Mouse (Mus musculus) urinary bladder, postnatal 14 days (tissue): ENCODE data around the gene Add1.
A peak's percentile ranks its signal among the peaks of the same experiment; 100 is the strongest.

Experiments
- DNase-seq: peaks from one replicate; pipeline ENCODE4 v3.0.0; 2021; ENCODE audit warnings: low spot score

The Add1 gene

DNA sequence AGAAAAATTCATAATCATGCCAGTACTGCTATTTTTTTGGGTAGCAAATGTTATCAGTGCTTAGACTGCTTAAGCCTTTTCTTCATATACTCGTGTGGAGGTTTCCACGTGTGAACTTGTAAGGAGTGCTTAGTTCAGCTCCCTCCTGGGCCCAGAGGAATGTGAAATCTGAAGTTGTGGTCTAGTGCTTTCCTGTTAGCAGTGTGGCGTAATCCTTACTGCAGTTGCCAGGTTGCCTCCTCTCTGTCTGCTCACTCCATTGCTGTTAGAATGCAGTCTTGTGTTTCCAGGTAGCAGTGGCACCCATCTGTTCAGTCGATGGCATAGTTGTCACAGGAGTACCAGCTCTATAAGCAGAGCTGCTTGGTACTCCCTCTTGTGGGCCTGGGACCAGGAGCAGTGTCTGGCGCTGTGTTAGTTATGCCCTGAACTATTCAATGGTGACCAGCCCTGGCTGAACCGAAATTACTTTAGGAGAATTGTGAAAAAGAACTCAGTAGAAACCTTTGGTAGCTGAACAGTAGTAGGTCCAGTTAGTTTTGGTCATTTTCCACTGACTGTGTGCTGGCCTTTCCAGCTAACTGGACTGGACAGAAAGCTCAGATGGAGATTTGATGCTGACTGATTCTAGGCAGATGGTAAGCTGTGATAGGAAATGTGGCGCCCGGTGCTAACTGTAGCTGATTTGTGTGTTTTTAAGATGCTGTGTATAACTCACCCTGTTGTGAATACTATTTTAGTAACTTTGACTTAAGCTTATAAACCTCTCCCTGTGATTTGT lies 33.8 kb downstream of the Add1 start:
- DNase-seq = no peak

DNA sequence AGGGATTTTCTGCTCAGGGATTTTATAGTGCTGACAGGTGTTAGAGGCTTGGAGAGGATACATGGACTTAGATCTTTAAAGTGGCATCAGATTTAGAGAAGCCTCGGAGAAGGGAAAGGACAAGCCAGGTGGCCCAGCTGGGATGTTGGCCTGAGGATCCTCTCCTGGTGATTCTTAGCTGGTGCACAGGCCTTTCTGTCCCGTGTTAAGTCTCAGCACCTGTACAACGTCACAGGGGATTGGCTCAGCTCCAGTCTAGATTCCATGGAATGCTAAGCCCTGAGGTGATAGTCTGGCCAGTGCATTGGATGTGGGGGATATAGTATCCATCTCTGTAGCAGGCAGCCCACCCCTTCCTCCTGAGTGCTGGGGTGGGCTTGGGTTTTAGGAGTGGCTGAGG lies 34.8 kb downstream of the Add1 start:
- DNase-seq = no peak

GRCm38 (mm10) chr5:34609966-34610365 lies 36.5 kb downstream of the Add1 start:
- no peak for DNase-seq

- no peak for DNase-seq
These were observed 59.5 kb downstream of the Add1 start for GRCm38 (mm10) chr5:34632996-34633395.

GRCm38 (mm10) chr5:34633641-34634040 lies 60.2 kb downstream of the Add1 start:
- peak; percentile 60 for DNase-seq

DNA sequence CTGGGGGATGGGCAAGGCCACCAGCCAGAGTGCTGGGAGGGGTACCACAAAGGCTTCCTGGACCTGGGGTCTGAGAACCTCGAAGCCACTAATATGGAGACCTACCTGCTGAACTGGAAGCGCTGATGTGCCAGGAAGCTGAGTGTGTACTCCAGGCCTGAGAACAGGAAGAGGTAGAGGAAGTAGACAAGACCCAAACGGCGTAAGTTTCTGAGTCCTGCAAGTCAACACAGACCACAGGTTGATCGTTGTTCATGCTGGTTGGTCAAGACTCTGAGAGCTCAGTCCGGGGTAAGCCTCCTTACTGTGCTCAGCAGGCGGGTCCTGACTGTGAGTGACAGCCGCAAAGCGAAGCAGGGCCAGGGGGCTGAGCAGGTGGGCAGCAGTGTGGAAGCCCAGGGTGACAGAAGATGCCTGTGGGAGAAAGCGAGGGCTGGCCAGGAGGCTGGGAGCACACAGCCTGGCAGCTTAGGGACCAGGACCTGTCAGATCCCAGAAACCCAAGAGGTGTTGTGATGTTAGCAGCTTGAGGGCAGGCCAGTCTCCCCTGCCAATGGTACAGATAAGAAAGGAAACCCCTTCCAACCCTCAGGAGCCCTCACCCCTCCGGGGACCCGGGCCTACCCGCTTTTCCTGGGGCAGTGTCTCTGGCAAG lies 61.4 kb downstream of the Add1 start:
- DNase-seq = no peak

DNA sequence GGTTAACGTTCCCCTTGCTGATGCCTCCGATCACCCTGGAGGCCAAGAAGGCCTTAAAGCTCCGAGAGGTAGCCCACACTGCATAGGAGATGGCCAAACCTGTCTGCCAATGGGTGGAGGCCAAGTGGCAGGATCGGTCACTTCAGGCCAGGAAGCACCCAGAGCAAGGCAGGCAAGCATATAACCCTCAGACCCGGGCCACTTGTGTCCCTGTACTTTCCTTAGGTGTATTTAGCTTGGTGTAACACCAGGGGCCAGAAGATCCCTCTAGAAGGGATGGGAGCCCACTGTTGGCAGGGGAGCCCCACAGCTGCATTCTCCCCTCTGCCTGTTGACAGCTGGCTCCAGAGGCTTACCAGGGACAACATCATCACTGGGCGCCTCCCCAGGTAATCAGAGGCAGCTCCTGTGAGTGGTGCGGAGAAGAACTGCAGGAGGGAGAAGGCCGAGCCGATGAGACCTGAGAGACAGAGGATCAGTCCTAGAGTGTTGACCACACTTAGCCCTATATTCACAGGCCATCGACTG lies 62.3 kb downstream of the Add1 start:
- DNase-seq = no peak

DNA sequence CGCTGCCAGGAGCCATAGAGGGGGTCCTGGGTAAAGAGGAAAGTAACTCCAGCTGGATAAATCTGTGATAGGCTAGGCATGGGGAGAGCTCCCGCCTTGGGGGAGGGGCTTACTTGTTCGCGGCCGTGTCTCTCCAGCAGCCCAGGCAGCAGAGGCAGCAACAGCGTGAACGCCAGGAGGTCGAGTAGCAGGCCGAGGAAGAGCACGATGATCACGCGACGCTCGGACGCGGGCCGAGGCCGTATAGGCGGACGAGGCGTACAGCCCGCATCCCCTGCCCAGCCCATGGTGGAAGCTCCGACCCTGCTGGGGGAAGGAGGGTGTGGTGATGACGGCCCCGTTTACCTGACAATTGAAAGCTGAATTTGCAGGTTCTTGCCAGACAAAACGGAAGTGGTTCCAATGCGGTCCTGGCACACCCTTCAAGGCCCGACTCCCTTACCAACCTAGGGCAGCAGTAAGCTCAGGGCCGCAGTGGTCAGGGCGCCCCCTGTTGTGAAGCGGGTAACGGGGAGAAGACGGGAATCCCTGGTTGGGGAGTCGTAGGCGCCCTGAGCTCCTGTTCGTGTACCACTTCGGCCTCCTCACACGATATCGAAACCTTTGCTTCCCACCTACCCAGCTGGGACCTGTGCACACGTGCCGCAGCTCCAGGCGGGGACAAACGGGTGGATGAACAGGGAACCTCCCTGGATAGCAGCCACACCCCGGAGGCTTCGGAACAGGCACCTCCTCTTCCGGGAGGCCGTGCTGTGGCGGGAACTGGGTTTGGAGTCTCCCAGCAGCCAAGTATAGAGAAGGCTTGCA lies 63.2 kb downstream of the Add1 start, which contains the start of gene Mfsd10:
TSS of gene Mfsd10 (minus strand) at position 732 of the 807 bp plus-strand sequence.
- peak; percentile 85 for DNase-seq

DNA sequence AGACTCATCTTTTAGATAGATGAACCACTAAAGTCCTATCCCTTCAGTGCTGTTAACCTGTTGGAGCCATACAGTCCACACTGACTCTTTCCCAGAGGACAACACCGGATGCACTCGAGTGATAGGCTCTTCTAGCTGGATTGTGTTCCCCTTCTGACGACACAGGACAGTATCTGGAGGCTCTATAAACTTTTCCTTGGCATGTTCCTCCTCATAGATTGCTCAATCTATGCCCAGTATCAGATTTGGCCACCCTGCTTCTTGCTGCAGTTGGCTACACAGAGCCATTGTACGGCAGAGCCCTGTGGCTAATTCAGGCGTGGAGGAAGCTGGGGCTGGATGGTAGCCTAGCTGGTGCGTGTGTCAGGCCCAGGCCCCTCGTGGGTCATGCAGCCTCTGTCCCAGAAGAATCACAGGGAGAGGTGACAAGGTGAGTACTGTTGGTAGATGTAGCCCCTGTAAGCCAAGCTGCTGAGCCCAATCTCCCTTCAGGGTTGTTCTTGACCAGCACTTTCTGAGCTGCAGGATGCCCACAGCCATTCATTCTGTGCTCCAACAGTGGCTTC lies 64.2 kb downstream of the Add1 start:
- DNase-seq = no peak

DNA sequence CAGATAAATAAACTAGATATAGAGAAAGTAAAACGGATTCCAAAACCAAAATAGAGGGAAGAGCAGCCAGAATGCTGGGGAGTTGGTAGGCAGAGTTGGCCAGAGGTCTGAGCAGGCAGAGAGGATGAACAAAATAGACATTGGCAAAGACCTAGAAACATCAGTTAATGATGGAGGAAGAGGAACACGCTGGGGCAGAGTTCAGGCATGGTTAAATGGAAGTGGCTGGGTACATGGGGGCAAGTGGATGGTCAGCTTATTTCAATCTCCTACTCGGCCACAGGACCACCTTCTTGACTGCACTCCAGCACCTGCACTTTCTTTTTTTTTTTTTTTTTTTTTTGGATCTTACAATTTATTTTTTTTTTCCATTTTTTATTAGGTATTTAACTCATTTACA lies 68.5 kb downstream of the Add1 start:
- no peak for DNase-seq

DNA sequence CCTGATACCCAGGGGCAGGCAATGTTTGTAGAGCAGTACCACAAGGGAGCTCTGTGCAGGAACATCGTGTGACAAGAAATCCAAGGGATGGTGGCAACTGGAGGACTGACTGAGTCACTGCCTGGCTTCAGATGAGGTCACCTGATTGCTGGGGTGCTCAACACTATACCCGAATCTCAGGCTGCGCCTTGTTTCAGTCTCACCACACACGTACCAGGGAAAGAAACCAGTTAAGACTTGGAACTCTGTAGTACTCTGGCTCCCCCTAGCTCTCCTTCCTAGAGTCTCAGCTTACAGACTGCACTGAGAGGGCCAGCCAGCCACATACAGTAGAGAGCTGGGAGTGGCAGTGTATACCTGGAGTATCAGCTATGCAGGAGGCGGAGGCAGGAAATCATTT lies 69.5 kb downstream of the Add1 start:
- DNase-seq = peak; percentile 50

GRCm38 (mm10) chr5:34647581-34647980 lies 74.1 kb downstream of the Add1 start:
- peak; percentile 71 for DNase-seq

- no peak for DNase-seq
These were observed 79.5 kb downstream of the Add1 start for GRCm38 (mm10) chr5:34652961-34653360.

DNA sequence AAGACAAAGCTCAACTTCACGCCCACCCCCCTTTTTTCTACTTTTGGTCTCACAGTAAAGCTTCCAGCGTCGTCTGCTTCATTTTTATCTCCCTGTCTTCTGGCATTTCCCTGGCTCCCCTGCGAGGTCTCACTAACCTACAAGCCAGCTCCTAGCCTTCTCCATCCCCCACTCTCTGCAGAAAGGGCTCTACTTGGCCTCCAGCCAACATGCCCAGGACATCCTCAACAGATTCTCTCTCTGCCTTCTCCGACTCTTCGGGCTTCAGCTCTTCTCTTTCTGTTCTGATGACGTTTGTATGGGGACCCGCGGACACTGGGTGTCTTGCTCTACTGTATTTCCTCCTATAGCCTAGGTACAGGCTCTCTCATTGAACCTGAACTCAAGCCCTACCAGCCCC lies 81.4 kb downstream of the Add1 start:
- no peak for DNase-seq

DNA sequence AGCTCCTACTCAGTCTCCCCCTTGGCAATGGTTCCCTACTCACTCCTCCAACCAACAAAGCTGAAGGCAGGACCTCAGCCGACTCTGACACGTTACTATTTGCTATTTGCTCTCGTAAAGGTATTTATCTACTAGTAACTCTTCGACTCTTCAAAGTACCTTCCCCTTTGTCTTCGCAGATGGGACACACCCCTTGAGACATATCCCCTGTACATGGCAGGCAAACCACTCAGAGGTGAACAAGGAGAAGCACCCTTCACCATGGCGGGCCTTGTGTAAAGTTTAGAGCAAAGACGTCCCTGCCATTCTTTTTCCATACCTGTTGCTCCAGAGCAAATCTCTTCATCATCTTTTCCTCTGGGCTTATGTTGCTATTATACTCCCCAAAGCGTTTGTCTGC lies 84.1 kb downstream of the Add1 start:
- no peak for DNase-seq

DNA sequence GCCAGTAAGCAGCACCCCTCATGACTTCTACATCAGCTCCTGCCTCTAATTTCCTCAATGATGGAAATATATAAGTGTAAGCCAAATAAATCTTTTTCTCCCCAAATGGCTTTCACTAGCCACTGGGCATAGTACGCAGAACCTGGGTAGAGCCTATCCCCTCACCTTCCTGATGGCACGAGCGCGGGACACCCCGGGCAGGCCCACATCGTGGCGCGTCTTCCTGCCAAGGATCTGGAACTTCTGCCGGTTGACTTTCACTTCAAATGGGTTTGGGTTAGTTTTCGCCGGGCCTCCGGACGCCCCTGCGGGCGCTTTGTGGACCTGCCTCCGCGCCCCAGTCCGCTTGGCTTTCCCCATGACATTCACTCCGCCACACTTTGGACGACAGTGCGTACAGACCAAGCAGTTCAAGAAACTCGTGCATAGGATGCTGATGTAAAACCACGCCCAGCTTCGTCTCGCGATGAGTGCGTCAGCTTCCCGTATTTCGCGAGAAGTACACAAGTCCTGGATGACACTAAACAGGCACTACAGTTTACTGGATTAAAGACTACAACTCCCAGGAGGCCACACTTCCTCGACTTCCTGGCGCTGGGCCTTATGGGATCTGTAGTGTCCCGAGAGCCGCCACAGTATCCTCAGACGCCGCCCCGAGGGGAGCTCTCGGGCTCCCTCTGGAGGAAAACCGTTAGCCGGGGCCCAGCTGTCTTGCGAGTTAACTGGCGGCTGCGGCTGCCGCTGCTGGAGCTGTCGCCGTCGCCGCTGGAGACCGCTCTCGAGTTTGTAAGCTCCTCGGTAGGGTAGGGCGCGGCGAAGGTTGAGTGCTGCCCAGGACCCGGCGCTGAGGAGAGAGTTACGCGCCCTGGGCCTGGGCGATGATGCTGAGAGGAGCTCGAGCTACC lies 86.5 kb downstream of the Add1 start, which contains the start of the genes Nop14 and Grk4:
TSS of gene Nop14 (minus strand) at position 463 of the 905 bp plus-strand sequence.
TSS of gene Grk4 (plus strand) at position 694 of the 905 bp plus-strand sequence.
- peak; percentile 99 for DNase-seq

DNA sequence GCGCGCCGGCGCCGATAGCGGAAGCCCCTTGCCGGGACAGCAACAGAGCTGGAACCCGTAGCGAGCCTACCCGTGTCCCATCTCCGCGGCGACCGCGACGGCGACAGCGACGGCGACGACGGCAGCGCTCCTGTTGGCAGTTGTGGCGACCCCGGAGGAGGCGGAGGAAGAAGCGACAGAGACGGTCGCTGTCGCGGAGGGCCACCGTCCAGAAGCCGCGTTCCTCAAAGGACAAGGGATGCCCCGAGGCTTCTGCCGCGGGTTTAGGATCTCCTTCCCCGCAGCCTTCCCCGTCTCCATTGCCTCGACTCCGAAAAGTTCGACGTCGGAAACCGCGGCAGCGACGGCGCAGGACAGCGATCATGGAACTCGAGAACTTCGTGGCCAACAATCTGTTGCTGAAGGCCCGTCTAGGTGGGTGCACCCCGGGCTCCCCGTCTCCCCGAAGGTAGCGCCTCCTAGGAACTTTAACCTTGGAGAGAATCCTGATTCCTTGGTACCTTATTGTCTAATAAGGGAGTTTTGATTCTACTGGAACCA lies 87.2 kb downstream of the Add1 start:
- DNase-seq = no peak

- DNase-seq = no peak
These were observed 88.4 kb downstream of the Add1 start for GRCm38 (mm10) chr5:34661909-34662308.

- no peak for DNase-seq
These were observed 89.8 kb downstream of the Add1 start for GRCm38 (mm10) chr5:34663231-34663630.

GRCm38 (mm10) chr5:34669493-34669892 lies 96.0 kb downstream of the Add1 start:
- no peak for DNase-seq

DNA sequence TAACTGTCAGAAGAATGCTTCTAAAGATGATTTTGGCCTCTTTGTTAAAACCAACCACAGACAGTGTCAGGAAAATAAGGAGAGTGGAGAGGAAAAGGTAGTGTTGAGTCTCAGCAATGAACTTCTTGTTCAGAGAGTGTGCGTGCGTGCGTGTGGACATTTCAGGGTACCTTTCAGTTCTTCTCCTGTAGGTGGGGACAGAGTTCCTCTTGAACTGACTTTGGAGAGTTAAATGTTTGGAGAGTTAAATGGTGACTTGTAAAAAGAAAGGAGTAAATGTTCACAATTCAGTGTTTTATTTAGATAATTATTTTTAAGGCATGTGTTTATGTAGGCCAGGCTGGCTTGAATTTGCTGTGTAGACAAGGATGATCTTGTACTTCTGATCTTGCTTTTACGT lies 96.8 kb downstream of the Add1 start:
- no peak for DNase-seq
